Mouse (Mus musculus) layer of hippocampus, adult 9-10 months (tissue): ENCODE measurements around the gene Sema4b.
A peak's percentile ranks its signal among the peaks of the same experiment; 100 is the strongest.

ENCODE experiments used
- DNase-seq: peaks from one replicate; pipeline ENCODE4 v3.0.0; 2022; ENCODE audit warnings: low spot score

Gene Sema4b

DNA sequence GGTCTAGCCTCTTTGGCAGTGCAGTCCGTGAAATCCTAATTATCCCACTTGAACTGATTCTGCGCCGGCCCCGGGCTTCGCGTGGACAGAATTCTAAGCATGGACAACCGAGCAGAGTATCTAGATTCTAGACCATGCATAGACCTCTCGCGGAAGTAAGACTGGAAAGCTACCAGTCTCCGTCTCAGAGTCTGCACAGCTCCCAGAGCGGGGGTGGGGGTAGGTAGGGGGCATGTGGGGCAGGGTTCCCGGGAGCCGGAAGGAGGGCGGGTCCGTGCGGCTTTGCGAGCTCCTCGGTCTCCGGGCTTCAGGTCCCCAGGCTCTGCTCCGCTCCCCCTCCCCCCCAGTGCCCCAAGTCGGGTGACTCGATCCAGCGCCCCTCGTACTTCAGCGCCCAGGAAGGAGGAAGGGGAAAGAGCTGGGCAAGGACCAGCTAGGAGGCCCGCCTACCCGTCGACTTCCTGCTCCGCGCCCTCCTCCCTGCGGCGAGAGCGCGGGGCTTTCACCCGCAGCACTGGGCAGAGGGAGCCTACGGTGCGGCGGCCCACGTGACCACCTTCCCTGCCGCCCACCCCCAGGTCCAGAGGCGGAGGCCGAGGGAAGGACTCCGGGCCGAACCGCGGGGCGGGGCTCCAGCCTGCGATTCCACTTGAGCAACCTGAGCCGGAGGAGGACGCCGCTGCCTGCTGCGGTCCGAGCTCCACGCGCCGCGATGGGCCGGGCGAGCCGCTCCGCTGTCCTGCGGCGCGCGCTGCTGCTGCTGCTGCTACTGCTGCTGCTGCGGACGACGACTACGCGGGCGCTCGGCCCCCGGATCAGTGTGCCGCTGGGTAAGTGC, 11.5 kb downstream of the Sema4b start:
- no peak for DNase-seq

DNA sequence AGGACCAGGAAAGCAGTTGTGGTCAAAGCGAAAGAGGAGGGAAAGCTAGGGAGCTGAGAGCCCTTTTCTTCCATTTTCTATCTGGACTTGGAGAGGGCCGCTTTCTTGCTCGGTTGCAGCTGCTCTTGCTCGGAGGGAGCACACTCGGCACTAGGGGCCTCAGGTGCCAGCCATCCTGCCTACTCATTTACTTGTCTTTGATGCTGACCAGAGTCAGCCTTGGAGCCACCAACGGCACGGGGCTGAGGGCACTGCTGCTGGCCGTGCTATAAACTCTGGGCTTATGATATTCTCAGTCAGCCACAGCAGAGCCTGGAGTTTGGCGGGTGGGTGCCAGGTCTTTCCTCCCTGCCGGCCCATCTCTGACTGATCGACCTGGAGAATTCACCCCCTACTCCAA, 12.2 kb downstream of the Sema4b start:
- no peak for DNase-seq

DNA sequence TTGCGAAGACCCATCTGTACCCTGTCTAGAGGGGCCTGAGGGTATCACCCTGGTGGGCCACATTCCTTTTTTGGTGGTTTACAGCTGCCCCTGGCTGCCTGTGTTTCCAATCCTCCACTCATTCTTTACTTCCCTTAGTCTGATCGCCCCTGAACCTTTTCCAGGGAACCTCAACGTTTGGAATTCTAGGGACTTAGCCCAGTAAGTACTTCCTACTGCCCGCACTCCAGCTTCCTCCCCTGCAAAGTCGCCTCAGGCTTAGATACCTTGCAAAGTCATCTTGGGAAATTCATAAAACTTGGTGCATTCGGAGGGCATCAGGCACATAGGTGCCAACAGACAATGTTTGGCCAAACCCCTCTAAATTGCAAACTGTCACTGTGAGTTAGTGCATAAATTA, 12.6 kb downstream of the Sema4b start:
- DNase-seq, result no peak

- no peak for DNase-seq
These were observed 13.4 kb downstream of the Sema4b start for GRCm38 (mm10) chr7:80199851-80200587.

DNA sequence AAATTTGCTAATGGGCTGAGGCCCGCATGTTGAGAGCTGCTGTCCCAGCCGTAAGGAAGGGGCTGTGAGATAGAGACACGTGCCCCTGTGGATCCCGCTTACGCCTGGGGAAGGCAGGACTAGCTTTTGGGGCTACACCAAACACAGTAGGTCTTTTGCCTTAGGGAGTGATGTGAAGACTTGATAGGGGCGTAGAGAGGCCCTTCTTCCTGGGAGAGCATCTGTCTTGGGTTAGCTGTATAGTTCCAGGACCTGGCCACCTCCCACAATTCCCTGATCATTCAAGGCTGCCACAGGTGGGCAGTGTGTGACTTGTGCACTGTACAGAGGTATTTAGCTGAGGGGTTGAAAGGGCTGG, 13.9 kb downstream of the Sema4b start:
- DNase-seq, result no peak

DNA sequence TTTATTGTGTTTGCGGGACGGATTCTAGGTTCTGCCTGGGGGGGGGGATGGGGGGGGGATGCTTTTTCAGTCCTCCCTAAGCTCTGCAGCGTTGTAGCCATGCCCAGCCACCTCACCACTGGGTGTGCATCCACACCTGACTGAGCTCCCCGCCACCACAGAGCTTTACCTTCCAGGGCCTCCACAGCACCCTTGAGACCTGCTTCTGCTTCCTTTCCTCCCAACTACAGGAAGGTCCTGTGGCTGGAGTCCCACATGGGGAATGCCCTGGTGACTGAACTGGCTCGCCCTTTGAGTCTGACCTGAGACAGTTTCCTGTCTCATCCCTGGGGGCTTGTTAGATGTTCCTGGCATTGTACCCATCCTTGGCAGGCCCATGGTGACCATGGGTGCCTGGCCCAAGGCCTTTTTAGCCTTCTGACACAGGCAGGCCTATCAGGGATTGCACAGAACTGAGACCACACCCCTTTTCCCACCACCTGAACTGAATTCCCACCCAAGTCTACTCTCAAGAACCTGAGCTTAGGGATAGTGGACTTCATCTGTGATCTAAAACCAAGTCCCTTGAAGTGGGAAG, 14.4 kb downstream of the Sema4b start:
- no peak for DNase-seq

GRCm38 (mm10) chr7:80201888-80202540, 15.4 kb downstream of the Sema4b start:
- no peak for DNase-seq

DNA sequence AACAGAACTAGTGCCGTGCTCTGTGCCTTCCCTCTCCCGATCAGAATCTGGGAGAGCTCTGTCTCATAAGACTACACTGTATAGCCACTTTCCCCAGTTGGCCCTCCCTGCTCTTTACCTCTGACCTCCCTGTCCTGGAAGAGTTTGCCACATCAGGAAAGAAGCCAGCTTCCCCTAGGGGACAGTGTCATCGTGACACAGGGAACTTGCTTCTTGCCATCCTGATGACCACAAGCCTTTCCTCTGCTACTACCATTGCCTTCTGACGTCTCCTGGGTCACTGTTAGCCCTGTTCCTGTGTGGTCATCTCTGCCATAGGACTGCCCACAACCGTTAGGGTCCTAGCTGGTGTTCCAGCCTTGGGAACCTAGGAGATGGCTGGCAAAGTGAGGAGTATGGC, 16.3 kb downstream of the Sema4b start:
- DNase-seq, result no peak

DNA sequence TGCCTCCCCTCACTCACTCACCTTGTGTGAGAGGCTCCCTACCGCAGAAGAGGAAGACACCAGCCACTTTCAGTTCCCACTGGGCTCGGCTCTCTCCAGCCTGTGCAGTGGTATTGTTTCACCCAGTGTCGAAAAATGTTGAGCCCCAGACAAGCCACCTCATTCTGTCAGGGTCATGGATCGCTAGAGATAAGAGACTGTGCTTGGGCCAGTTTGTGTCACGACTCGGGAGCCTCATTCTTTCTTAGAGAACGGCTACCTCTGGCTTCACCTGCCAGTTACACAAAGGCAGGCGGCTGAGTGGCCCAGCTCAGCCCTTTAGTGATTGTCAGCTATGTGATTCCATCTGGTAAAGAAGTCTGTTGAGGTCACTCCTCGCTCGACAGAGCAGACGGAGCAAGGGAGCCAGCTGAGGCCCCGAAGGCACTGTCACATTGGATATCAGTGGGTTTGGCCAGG, 17.0 kb downstream of the Sema4b start:
- DNase-seq, result no peak

- DNase-seq, result no peak
These were observed 17.7 kb downstream of the Sema4b start for GRCm38 (mm10) chr7:80204362-80204761.

- DNase-seq, result no peak
These were observed 18.3 kb downstream of the Sema4b start for GRCm38 (mm10) chr7:80204961-80205360.

DNA sequence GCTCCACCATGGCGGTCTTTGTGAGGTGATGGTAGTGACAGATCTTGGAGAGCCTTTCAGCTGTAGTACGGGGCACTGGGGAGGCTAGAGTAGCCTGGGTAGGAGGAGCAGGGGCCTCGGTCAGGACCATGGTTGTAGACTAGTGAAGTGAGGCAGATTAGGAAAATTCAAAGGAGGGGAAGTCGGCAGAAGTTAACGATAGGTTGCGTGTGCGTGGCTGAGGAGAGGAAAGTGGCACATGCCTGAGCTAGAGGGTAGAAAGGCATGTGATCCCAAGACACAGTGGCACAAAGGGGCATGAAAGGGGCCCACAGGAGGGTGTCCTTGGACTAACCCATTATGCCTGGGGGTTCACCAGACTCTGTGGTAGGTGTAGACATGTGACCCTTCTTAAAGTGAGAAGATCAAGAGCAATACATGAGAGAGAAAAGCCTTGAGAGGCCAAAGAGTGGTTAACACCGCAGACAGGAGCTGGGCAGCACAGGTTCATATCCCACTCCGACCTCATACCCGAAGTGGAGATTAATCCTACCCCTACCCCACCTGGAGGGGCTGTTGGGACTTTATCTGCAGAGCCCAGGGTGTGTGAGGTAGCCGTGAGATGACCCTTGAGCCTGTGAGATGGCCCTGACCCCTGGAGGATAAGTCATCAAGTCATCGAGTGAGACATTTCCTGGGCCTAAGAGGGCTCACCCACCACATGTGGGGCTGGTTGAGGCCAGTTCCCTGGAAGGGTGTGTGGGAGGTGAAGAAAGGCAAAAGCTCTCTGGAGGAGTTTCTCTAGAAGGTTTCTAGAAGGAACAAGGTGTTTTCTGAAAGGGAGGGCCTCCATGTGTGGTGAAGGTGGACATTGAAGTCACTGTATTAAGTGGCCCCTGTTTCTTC, 19.3 kb downstream of the Sema4b start:
- no peak for DNase-seq

DNA sequence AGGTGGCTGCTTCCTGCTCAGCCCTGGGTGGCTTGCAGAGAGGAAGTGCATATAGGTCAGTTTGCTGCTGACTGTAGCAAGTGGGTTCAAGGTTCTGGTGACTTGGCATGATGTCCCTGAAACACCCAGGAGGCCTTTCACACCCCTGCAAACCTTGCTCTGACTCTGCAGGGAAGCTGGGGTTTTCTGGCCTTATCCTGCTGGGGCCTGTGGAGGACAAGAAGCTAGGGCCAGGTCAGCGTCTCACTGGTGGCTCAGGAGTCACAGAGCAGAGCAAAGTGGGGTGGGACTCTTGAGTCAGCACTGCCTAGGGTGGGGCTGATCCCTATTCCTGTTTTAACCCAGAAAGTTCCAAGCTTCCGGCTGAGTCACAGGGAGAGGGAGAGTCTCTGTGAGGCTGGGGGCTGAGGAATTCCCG, 20.7 kb downstream of the Sema4b start:
- DNase-seq, result no peak

GRCm38 (mm10) chr7:80208026-80208642, 21.5 kb downstream of the Sema4b start:
- DNase-seq, result no peak

DNA sequence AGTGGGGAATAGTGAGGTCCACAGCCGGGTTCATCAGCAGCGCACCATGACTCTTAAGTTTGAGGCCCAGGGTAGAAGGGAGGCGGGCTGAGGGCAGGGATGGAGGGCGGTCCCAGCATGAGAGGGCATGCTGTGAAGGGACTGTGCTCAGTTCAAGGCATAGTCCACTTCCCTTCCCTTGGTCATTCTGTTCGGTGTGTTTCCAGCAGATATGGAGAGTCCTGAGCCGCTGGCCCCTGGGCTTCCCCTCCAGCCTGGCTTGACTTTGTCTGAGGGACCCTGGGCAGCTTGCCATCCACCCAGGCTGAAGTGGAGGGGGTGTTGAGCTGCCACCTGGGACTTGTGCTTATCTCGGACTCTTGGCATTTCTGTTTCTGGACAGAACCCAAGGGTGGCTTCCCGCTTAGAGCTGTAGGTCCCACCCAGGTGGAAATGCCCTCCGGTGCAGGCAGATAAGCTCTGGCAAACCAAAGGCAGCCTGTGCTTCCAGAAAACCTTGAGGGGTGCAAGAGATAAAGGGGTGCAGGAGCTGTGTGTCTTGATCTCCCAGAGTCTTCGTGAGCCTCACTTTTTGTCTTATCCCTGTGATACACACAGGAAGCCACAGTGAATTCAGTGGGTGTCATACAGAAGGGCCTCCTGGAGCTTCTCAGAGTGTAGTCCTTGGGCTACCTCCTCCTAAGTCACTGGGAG, 22.2 kb downstream of the Sema4b start:
- no peak for DNase-seq

- no peak for DNase-seq
These were observed 23.0 kb downstream of the Sema4b start for GRCm38 (mm10) chr7:80209669-80210068.

- no peak for DNase-seq
These were observed 24.3 kb downstream of the Sema4b start for GRCm38 (mm10) chr7:80210982-80211381.

DNA sequence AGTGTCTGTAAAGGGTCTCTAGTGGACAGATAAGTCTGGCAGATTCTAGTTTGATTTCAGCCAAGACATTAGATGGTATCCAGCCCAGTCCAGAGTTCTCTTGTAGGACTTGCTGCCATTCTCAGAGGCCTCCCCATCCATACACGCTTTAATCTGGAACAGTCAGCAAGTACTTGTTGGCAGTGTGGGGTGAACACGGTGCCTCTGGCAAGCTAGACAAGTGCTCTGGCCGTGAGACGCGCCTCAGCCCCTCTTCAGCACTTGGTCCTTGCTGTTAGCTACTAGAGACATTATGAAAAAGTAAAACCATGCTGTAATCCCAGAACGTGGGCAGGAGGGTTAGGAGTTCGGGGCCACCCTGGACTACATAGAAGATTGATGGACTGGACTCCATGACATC, 27.0 kb downstream of the Sema4b start:
- no peak for DNase-seq

GRCm38 (mm10) chr7:80214459-80214858, 27.8 kb downstream of the Sema4b start:
- DNase-seq, result no peak

- DNase-seq, result peak; percentile 62
These were observed 28.8 kb downstream of the Sema4b start for GRCm38 (mm10) chr7:80215398-80215797.
